Mouse (Mus musculus): ENCODE data around the gene Chsy1.

GRCm38 (mm10) chr7:66118796-66119195 is 9.5 kb downstream of the Chsy1 start:
- TF ChIP-seq CTCF (IDR thresholded peaks at IDR 0.05; ENCODE audit: low read depth, low read length) (no peak), GATA1 (IDR thresholded peaks at IDR 0.05; ENCODE audit: borderline replicate concordance, low read length) (no peak), TAL1 (conservative IDR thresholded peaks at IDR 0.05; ENCODE audit: low read depth, low read length) (no peak), POLR2AphosphoS5 (IDR thresholded peaks at IDR 0.05; ENCODE audit: insufficient replicate concordance, low read depth, low read length) (no peak)
